Mouse (Mus musculus) liver, embryonic 14.5 days (tissue): ENCODE measurements at regions not wholly inside any gene's neighbourhood (a gene's known extent, or its start where the extent isn't known, plus 50 kb on each side); places are given as distances from the start of the nearest gene placed in this dataset.

Source experiments
- ATAC-seq: fragments of 200-750 bp; cut with Nextera tagmentation; 2 replicates; pipeline ENCODE4 v1.8.0; 2017; ENCODE audit warnings: moderate number of reproducible peaks, mild to moderate bottlenecking, moderate library complexity; ENCODE audit not compliant: insufficient read depth
- DNase-seq, 3 experiments: peaks; one replicate each; pipeline ENCODE4 v3.0.0-alpha.2; 2012 to 2013; ENCODE audit warnings: low read depth in 3 of 3, low spot score in 3 of 3
- H3K27ac ChIP-seq: fragments of 300-500 bp; sonication (generic); 2 replicates; pipeline ENCODE4 v1.5.1; 2014; ENCODE audit warnings: moderate library complexity, mild to moderate bottlenecking, control low read depth, inconsistent platforms
- H3K27me3 ChIP-seq: fragments of 300-500 bp; sonication (generic); 2 replicates; pipeline ENCODE4 v1.6.1; 2014; ENCODE audit warnings: mild to moderate bottlenecking, low read length, moderate library complexity; ENCODE audit not compliant: control insufficient read depth, insufficient read depth
- H3K36me3 ChIP-seq: fragments of 300-500 bp; sonication (generic); replicated peaks from 2 replicates; pipeline ENCODE4 v1.6.1; 2014; ENCODE audit warnings: low read depth; ENCODE audit not compliant: control insufficient read depth, insufficient read depth
- H3K4me1 ChIP-seq, 2 experiments: fragments of 200-500 bp in 1 of 2; fragments of 300-500 bp in 1 of 2; sonication (generic) in 1 of 2; replicated peaks; 2 replicates each; pipeline ENCODE4 v1.6.1; 2012 to 2014; ENCODE audit warnings: antibody characterized with exemption in 1 of 2, inconsistent platforms in 1 of 2, low read length in 1 of 2; ENCODE audit not compliant: control insufficient read depth in 2 of 2, insufficient read depth in 2 of 2
- H3K4me2 ChIP-seq: fragments of 300-500 bp; sonication (generic); 2 replicates; pipeline ENCODE4 v1.6.1; 2014; ENCODE audit warnings: low read depth, mild to moderate bottlenecking, control low read depth, moderate library complexity
- H3K4me3 ChIP-seq, 2 experiments: fragments of 200-500 bp in 1 of 2; fragments of 300-500 bp in 1 of 2; sonication (generic) in 1 of 2; 2 replicates each; pipeline ENCODE4 v1.5.1; 2012 to 2014; ENCODE audit warnings: low read depth in 2 of 2, low read length in 2 of 2, mild to moderate bottlenecking in 2 of 2, control low read depth in 1 of 2, inconsistent platforms in 1 of 2, moderate library complexity in 1 of 2; ENCODE audit not compliant: insufficient read depth in 1 of 2
- H3K9ac ChIP-seq: fragments of 300-500 bp; sonication (generic); replicated peaks from 2 replicates; pipeline ENCODE4 v1.6.1; 2014; ENCODE audit warnings: mild to moderate bottlenecking, control low read depth, moderate library complexity
- H3K9me3 ChIP-seq: fragments of 300-500 bp; sonication (generic); 2 replicates; pipeline ENCODE4 v1.6.1; 2016; ENCODE audit warnings: low read length, mixed read lengths; ENCODE audit not compliant: control insufficient read depth
- CTCF ChIP-seq: IDR thresholded peaks from 2 replicates; pipeline ENCODE4 v1.5.1; 2016; ENCODE audit warnings: antibody characterized with exemption, low read depth, control low read depth
- EP300 ChIP-seq: IDR thresholded peaks from 2 replicates; pipeline ENCODE4 v1.6.1; 2016; ENCODE audit warnings: antibody characterized with exemption, low read depth
- WGBS: fragments of 180-500 bp; shearing (Covaris S2); extraction: QIAGEN DNeasy Blood & Tissue Kit; methylation state at CpG from one replicate; pipeline ENCODE4 v1.1.7; 2014; ENCODE audit not compliant: insufficient replicate concordance; 5-methylcytosine and 5-hydroxymethylcytosine counted together

DNA sequence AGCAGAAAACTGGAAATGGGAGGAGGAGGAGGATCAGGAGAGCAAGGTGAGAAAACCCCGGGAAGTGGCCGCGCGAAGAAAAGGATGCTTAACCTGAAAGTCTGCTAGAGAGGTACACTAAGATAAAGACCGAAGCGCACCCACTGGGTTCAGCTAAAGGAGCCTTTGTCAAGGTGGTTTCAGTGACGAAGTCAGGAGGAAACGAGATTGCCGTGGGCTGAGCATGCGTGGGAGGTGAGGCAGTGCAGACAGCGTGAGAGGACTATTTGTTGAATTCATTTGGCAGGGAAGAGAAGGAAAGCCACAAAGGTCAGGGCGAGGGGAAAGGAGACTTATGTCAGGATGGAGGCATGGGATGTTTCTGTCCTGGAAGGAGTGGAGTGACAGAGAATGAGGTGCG is 90.2 kb downstream of the Klf4 start:
- TF ChIP-seq EP300 (no peak), CTCF (no peak)
- ATAC-seq (no peak), DNase-seq (no peak)
- Histone ChIP-seq H3K4me3 (no peak overlapping the region), H3K4me1 (no peaks in the 10 kb centered on the region), H3K9ac (no peak overlapping the region), H3K36me3 (no peaks in the 10 kb centered on the region), H3K27ac (no peak overlapping the region), H3K9me3 (no peaks in the 10 kb centered on the region), H3K27me3 (no peaks in the 10 kb centered on the region), H3K4me2 (no peak overlapping the region)
- 58% methylated on average over 13 of the region's 13 CpGs for WGBS
